Mouse (Mus musculus): ENCODE results near the gene Gzf1. TPM values are rescaled to one million over a fixed set of nuclear protein-coding genes. Genes with fewer than 3 reads are reported as not detected.
A peak's percentile ranks its signal among the peaks of the same experiment; 100 is the strongest.

Gene Gzf1
- total and polyA plus RNA-seq, 2 experiments from 2014 or later, result 14.3 to 40.1 TPM

- peak overlapping the region; percentile 87 for H3K9ac ChIP-seq (replicated peaks; ENCODE audit: low read depth, low read length)
- no peak for DNase-seq (ENCODE audit: low spot score)
- no peaks in the 10 kb centered on the region for H3K27me3 ChIP-seq (ENCODE audit: control insufficient read depth, insufficient read depth, low read length)
- H3K4me3 ChIP-seq (ENCODE audit: low read depth, low read length), result peak overlapping the region; percentile 74
- H3K9me3 ChIP-seq (replicated peaks; ENCODE audit: control insufficient read depth, low read length), result peaks cover 5% of the 10 kb centered on the region; the same call in 1 of the 2 replicates
- peak; percentile 47 for ATAC-seq (ENCODE audit: insufficient read depth, low read depth)
- WGBS, result under 1% methylated on average over 35 of the region's 35 CpGs
- peaks cover 11% of the 10 kb centered on the region; the same call in 1 of the 2 replicates for H3K4me1 ChIP-seq (ENCODE audit: control insufficient read depth, insufficient read depth)
- H3K36me3 ChIP-seq (replicated peaks; ENCODE audit: control insufficient read depth, insufficient read depth, low read length), result no peaks in the 10 kb centered on the region
- peak overlapping the region; percentile 58 for H3K27ac ChIP-seq (ENCODE audit: low read depth)
- TF ChIP-seq EP300 (IDR thresholded peaks at IDR 0.05; ENCODE audit: low read depth), result no peak
- no peak for TF ChIP-seq CTCF (IDR thresholded peaks at IDR 0.05; ENCODE audit: low read depth)
- H3K4me2 ChIP-seq (ENCODE audit: low read depth, low read length), result peak overlapping the region; percentile 85
Measured at GRCm38 (mm10) chr2:148731614-148732326, 50.9 kb downstream of the Gzf1 start.

DNA sequence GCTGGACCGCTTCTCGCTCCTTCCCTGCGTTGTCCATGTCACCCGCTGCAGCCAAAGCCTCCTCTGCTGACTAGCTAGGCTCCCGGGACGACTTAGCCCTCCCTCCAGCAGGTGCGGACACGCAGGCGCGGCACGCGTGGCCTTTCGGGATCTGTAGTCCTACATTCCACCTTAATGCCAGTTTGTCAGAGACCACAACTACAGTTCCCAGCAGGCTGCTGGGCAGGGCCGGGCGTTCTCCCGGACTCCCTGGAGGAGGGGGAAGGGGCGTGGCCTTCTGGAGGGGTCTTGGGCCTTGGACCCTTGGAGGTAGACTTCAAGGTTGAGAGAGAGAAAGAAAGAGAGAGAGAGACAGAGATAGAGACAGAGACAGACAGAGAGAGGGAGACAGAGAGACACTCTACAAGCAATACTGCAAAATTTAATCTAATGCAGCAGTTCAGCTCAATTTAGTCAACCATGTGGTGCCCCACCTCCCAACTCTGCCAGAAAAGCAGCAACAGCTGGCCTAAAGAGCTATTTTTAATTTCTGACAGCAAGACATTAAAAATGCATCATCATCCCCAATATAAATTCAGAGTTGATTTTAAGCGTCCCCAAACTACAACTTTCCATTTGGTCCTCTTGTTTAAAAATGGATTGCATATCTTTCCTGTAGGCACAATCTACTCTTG, 51.6 kb downstream of the Gzf1 start, which contains the start of gene Napb:
TSS of gene Napb (minus strand) at position 141 of the 674 bp plus-strand sequence.
- H3K27me3 ChIP-seq (ENCODE audit: control insufficient read depth, insufficient read depth, low read length), result no peaks in the 10 kb centered on the region
- ATAC-seq (ENCODE audit: insufficient read depth, low read depth) (peak; percentile 100), DNase-seq (ENCODE audit: low spot score) (peak; percentile 94)
- peaks cover 11% of the 10 kb centered on the region; the same call in 1 of the 2 replicates for H3K4me1 ChIP-seq (ENCODE audit: control insufficient read depth, insufficient read depth)
- TF ChIP-seq EP300 (IDR thresholded peaks at IDR 0.05; ENCODE audit: low read depth) (no peak), CTCF (IDR thresholded peaks at IDR 0.05; ENCODE audit: low read depth) (no peak)
- H3K4me3 ChIP-seq (ENCODE audit: low read depth, low read length), result peak within 1 kb of the TSS; percentile 74
- no peaks in the 10 kb centered on the region for H3K36me3 ChIP-seq (replicated peaks; ENCODE audit: control insufficient read depth, insufficient read depth, low read length)
- peak within 1 kb of the TSS; percentile 58 for H3K27ac ChIP-seq (ENCODE audit: low read depth)
- H3K9ac ChIP-seq (replicated peaks; ENCODE audit: low read depth, low read length), result peak within 1 kb of the TSS; percentile 87
- peaks cover 5% of the 10 kb centered on the region; the same call in 1 of the 2 replicates for H3K9me3 ChIP-seq (replicated peaks; ENCODE audit: control insufficient read depth, low read length)
- whole genome bisulfite sequencing, result 3% methylated on average over 18 of the region's 18 CpGs
- peak within 1 kb of the TSS; percentile 85 for H3K4me2 ChIP-seq (ENCODE audit: low read depth, low read length)

Other genes with a start within 250 kb of the Gzf1 start
- gene Cd93, start 237.5 kb upstream of the Gzf1 start, total RNA-seq (2014; rRNA removed; ENCODE audit: low replicate concordance), result 106 and 120 TPM in 2 replicates
- 21.1 and 21.2 TPM in 2 replicates for gene Cd93, start 237.5 kb upstream of the Gzf1 start, polyA plus RNA-seq (2015; fragmentation: Nextera tagmentation; extraction: Ambion mirVana)
- gene Nxt1, start 8.4 kb upstream of the Gzf1 start, total RNA-seq (2014; rRNA removed; ENCODE audit: low replicate concordance), result 37.7 and 38.9 TPM in 2 replicates
- 28.6 and 32.0 TPM in 2 replicates for gene Nxt1, start 8.4 kb upstream of the Gzf1 start, polyA plus RNA-seq (2015; fragmentation: Nextera tagmentation; extraction: Ambion mirVana)
- gene Napb, start 51.4 kb downstream of the Gzf1 start, total RNA-seq (2014; rRNA removed; ENCODE audit: low replicate concordance), result 2.3 and 3.7 TPM in 2 replicates
- gene Napb, start 51.4 kb downstream of the Gzf1 start, polyA plus RNA-seq (2015; fragmentation: Nextera tagmentation; extraction: Ambion mirVana), result 1.5 TPM in 2 replicates
- gene Cstl1, start 69.3 kb downstream of the Gzf1 start, total RNA-seq (2014; rRNA removed; ENCODE audit: low replicate concordance), result not detected in 2 replicates
- gene Cstl1, start 69.3 kb downstream of the Gzf1 start, polyA plus RNA-seq (2015; fragmentation: Nextera tagmentation; extraction: Ambion mirVana), result not detected in 2 replicates
- gene Cst11, start 90.5 kb downstream of the Gzf1 start, total RNA-seq (2014; rRNA removed; ENCODE audit: low replicate concordance), result not detected in 2 replicates
- not detected in 2 replicates for gene Cst11, start 90.5 kb downstream of the Gzf1 start, polyA plus RNA-seq (2015; fragmentation: Nextera tagmentation; extraction: Ambion mirVana)
- not detected in 2 replicates for gene 8030411F24Rik, start 101.0 kb downstream of the Gzf1 start, total RNA-seq (2014; rRNA removed; ENCODE audit: low replicate concordance)
- not detected in 2 replicates for gene 8030411F24Rik, start 101.0 kb downstream of the Gzf1 start, polyA plus RNA-seq (2015; fragmentation: Nextera tagmentation; extraction: Ambion mirVana)
- not detected in 2 replicates for gene Cst12, start 108.3 kb downstream of the Gzf1 start, total RNA-seq (2014; rRNA removed; ENCODE audit: low replicate concordance)
- not detected in 2 replicates for gene Cst12, start 108.3 kb downstream of the Gzf1 start, polyA plus RNA-seq (2015; fragmentation: Nextera tagmentation; extraction: Ambion mirVana)
- not detected in 2 replicates for gene Cst8, start 117.8 kb downstream of the Gzf1 start, total RNA-seq (2014; rRNA removed; ENCODE audit: low replicate concordance)
- gene Cst8, start 117.8 kb downstream of the Gzf1 start, polyA plus RNA-seq (2015; fragmentation: Nextera tagmentation; extraction: Ambion mirVana), result not detected in 2 replicates
- gene Cst13, start 139.1 kb downstream of the Gzf1 start, total RNA-seq (2014; rRNA removed; ENCODE audit: low replicate concordance), result not detected in 2 replicates
- gene Cst13, start 139.1 kb downstream of the Gzf1 start, polyA plus RNA-seq (2015; fragmentation: Nextera tagmentation; extraction: Ambion mirVana), result not detected in 2 replicates
- gene Cst9, start 154.1 kb downstream of the Gzf1 start, total RNA-seq (2014; rRNA removed; ENCODE audit: low replicate concordance), result 6.6 TPM in 1 of 2 replicates, not detected in the other
- gene Cst9, start 154.1 kb downstream of the Gzf1 start, polyA plus RNA-seq (2015; fragmentation: Nextera tagmentation; extraction: Ambion mirVana), result 14.8 and 16.8 TPM in 2 replicates
- gene 9230104L09Rik, start 184.0 kb downstream of the Gzf1 start, total RNA-seq (2014; rRNA removed; ENCODE audit: low replicate concordance), result not detected in 2 replicates
- gene 9230104L09Rik, start 184.0 kb downstream of the Gzf1 start, polyA plus RNA-seq (2015; fragmentation: Nextera tagmentation; extraction: Ambion mirVana), result 0.98 and 1.5 TPM in 2 replicates
- gene Cst3, start 194.7 kb downstream of the Gzf1 start, total RNA-seq (2014; rRNA removed; ENCODE audit: low replicate concordance), result 499 and 550 TPM in 2 replicates
- 883 and 898 TPM in 2 replicates for gene Cst3, start 194.7 kb downstream of the Gzf1 start, polyA plus RNA-seq (2015; fragmentation: Nextera tagmentation; extraction: Ambion mirVana)